Mouse (Mus musculus) heart, adult 18-20 months (tissue): Measurements from ENCODE around the gene Yif1a. TPM values are rescaled to one million over a fixed set of nuclear protein-coding genes. Genes with fewer than 3 reads are reported as not detected.

Experiments
- DNase-seq, 2 experiments: peaks; one replicate each; pipeline ENCODE4 v3.0.0; 2021 to 2022; ENCODE audit warnings: mixed read lengths in 1 of 2
- total RNA-seq, 2 experiments: library from RNA; stranded (reverse); gene quantifications; 2 replicates each; pipeline ENCODE4 v1.2.3; 2021

The Yif1a gene
- total RNA-seq, 2 experiments from 2014 or later: 97.6 to 104 TPM

DNA sequence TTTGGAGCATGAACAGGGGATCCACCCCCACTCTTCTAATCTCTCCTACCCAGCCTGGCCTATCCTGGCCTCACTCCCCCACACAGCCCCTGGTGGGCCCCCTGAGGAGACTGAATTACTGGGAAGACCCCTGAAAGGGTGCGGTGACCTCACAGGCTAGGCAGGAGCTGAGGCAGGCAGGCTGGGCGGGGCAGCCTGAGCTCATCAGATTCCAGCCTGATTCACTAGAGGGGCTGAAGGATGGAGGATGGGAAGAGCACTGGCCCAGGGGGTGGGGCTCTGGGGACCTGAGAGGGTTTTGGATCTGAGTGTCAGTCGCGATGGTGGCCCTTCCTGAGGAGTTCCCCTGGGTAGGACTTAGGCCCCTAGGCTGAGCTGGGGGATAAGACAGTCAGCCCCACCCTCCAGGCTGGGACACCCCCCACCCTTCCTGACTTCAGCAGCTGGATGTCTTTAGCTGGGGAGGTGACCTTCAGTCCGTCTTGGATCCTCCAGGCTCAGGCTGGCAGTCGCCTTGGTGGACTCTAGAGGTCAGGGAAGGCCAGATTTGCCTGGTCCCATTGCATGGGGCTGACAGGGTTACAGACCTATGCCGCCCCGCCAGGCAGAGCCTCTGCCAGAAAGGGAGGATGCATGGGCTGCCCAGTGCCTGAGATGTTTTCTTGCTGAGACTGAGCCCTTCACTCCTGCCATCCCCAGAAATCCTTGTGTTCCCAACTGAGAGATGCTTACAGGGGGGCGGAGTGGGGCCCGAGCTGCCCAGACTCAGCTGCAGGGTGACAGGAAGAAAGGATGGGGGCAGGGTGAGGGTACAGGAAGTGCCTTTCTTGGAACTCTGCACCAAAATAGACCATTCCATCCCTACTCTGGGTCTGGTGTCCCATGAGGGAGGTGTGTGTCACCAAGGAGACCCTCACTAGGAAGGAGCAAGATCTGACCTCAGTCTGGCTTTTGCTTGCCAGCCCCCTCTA lies 29.3 kb upstream of the Yif1a start:
- DNase-seq: peak in 1 of 2 experiments; percentile 37

DNA sequence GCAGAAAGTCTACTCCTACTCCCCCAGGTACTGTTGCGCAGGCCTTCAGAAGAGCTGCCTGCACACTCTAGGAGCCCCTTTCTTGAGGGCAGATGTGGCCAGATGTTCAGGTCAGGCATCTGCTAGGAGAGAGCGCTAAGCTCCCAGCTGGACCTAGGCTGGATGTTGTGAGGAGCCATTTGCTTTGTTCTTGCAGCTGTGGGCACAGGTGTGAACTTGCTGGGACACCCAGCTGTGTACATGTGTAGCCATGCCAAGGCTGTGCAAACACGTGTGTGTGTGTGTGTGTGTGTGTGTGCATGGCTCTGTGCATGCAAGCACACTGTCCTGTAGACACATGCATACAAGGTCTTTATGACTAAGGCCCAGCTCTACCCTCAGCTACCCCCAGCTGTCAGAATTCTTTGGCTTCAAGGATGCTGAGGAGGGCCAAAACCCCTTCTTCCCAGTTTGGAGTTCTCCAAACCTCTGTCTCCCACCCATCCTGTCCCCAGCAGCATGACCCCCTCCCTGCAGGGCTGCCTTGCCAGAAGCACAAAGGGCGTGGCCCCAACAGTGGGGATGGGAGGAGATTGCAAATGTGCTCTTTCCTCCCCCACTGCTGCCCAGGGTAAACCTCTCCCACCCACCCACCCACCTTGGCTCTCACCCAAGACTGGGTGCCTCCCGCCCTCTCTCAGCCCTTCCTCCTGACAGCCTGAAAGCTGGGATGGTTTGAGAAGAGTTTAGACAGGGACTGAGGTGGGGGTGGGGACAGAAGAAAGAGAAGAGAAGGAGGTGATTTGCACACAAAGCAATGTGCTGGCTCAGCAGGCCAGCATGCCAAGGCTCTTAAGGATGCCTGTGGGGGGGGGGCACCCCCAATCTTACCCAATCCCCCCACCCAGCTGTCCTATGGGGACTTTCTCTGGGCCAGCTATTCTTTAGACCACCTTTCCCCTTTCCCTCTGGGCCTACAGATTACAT lies 27.7 kb upstream of the Yif1a start:
- DNase-seq: peak; percentile 61 to 64

GRCm38 (mm10) chr19:5062041-5062440 lies 26.3 kb upstream of the Yif1a start:
- no peak for DNase-seq

DNA sequence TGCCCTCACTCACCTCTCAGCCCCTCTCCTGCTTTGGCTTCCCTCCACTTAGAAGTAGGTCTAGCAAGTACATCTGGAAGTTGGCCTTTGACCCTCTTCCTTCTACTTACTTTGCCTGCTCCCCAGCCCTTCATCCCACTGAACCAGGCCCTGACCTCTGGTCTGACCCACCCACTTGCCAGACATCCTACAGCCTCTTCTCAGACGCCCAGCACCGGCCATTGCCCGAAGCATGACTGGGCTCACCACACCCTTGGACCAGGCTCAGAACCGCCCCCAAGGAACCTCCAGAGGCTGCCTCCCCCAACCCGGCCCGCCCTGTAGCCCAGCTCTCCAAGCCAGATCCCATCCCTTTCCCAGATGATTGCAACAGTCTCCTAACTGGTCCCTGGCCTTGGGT lies 25.9 kb upstream of the Yif1a start:
- DNase-seq: peak; percentile 63 to 69

DNA sequence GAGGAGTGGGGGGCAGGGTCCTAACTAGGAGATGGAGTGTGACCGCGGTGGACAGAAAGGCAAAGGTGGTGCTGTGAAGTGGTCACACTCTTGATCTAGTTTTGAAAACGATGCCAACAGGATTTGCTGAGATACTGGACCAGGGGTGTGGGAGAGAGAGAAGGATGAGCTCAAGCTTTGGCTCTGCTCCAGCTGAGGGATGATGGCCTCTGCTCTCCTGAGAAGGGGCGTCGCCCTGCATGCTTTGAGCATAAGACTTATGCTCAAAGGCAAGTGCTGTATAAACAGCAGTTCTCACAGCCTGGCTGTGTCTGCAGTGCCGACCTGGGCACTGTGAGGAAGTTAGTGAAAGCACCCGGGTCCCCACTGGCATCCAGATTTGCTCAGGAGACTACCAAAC lies 23.2 kb upstream of the Yif1a start:
- peak in 1 of 2 experiments; percentile 51 for DNase-seq

- DNase-seq: no peak
These were observed 21.1 kb upstream of the Yif1a start for GRCm38 (mm10) chr19:5067040-5067799.

DNA sequence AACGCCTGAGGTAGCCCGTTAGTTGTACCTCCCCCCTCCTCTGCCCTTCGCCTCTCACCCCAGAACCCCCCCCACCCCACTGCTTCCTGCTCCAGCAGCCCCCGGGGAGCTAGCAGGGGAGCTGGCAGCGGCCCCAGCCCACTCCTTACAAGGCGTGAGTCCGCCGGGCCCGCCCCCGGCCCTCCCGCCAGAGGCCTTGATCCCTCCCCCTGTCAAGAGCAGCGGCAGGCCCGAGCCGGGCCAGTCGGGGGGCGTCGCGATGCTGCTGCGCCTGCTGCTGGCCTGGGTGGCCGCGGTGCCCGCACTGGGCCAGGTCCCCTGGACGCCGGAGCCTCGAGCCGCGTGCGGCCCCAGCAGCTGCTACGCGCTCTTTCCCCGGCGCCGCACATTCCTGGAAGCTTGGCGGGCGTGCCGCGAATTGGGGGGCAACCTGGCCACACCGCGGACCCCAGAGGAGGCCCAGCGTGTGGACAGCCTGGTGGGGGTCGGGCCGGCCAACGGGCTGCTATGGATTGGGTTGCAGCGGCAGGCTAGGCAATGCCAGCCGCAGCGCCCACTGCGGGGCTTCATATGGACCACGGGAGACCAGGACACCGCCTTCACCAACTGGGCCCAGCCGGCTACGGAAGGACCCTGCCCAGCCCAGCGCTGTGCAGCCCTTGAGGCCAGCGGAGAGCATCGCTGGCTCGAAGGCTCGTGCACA lies 20.3 kb upstream of the Yif1a start, which contains the start of gene Cd248:
TSS of gene Cd248 (plus strand) at position 212 of the 703 bp plus-strand sequence.
- peak; percentile 79 to 86 for DNase-seq

DNA sequence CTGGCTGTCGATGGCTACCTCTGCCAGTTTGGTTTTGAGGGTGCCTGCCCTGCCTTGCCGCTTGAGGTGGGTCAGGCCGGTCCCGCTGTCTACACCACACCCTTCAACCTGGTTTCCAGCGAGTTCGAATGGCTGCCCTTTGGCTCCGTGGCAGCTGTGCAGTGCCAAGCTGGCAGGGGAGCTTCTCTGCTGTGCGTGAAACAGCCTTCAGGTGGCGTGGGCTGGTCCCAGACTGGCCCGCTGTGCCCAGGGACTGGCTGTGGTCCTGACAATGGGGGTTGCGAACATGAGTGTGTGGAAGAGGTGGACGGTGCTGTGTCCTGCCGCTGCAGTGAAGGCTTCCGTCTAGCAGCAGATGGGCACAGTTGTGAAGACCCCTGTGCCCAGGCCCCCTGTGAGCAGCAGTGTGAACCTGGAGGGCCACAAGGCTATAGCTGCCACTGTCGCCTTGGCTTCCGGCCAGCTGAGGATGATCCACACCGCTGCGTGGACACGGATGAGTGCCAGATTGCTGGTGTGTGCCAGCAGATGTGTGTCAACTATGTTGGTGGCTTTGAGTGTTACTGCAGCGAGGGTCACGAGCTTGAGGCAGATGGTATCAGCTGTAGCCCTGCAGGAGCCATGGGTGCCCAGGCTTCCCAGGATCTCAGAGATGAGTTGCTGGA lies 19.6 kb upstream of the Yif1a start:
- DNase-seq: no peak

DNA sequence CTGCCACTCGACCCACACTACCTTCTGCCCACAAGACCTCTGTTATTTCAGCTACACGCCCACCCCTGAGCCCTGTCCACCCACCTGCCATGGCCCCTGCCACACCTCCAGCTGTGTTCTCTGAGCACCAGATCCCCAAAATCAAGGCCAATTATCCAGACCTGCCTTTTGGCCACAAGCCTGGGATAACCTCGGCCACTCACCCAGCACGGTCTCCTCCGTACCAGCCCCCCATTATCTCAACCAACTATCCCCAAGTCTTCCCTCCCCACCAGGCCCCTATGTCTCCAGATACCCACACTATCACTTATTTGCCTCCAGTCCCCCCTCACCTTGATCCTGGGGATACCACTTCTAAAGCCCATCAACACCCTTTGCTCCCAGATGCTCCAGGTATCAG lies 18.9 kb upstream of the Yif1a start:
- no peak for DNase-seq

GRCm38 (mm10) chr19:5069978-5070377 lies 18.4 kb upstream of the Yif1a start:
- DNase-seq: no peak

DNA sequence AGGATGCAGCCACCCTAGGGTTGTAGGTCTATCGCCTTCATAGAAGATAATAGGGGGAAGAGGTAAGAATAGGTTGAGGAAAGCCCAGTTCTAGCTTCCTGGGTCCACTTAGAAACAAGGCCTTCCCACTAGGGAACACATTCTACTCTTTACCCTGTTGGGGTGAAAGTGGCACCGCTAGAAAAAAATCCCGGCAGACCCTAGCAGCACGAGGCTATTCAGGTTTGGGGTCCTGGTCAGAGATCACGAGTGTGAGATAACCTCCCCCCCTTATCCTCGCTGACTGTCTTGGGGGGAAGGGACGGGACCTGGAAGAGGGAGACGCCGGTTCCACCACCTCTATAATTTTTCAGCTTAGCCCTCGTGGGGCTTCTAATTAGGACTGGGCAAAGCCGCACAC lies 17.3 kb upstream of the Yif1a start:
- no peak for DNase-seq

- DNase-seq: peak; percentile 85 to 87
These were observed 16.6 kb upstream of the Yif1a start for GRCm38 (mm10) chr19:5071545-5072369.

DNA sequence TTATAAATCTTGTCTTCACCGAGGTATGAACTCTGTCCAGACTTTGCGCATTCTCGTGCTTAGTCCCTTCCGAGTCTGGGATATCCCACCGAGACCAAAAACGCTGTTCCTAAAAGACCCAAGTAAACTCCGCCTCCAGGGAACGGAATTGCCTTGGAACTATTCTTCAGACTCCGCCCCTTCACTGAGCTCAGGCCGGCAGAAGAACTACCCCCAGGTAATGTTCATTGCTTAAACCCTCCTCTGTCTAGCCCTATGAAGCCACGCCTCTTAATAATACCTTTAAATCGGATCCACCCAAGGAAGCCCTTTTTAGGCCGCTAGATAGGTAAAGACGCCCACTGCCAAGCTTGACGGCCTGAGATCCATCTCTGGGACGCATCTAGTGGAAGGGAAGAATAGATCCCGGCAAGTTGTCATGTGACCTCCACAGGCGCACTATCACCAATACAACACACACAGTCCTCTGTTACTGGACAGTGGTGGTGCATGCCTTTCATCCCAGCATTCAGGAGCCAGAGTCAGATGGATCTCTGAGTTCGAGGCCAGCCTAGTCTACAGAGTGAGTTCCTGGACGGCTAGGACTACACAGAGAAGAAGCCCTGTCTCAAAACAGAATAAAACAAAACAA lies 15.8 kb upstream of the Yif1a start:
- peak in 1 of 2 experiments; percentile 44 for DNase-seq

GRCm38 (mm10) chr19:5073028-5073427 lies 15.3 kb upstream of the Yif1a start:
- DNase-seq: peak in 1 of 2 experiments; percentile 85

GRCm38 (mm10) chr19:5073518-5073917 lies 14.8 kb upstream of the Yif1a start:
- no peak for DNase-seq

DNA sequence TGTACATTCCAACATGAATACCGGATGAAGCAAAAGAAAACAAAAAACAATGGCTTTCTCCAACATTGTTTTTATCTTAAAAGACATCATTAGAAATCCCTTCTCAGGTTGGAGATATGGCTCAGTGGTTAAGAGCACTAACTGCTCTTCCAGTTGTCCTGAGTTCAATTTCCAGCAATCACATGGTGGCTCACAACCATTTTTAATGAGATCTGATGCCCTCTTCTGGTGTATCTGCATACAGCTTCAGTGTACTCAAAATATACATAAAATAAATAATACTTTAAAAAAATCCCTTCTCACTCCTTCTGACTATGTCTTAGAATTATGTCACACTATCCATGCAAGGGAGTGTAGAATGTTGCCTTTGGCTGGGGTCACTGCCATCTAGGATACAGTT lies 9.1 kb upstream of the Yif1a start:
- DNase-seq: no peak

GRCm38 (mm10) chr19:5082005-5082404 lies 6.3 kb upstream of the Yif1a start:
- DNase-seq: no peak

DNA sequence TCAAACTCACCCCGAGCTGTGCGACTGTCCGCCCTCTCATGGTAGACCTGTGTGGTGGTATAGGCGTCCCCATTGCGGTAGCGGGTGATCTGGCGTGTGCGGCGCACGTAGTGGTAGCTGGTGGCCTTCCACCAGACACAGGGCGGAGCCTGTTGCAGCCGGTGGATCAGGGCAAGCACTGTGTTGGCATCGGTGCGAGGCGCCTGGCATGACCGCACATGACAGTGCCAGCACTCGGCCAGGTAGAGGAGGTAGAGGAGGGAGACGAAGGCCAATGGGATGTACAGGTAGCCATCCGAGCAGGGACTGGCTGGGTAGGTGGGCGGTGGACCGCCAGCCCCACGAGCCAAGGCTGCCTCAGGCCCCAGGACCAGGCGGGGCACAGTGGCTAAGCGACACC lies 5.7 kb upstream of the Yif1a start:
- no peak for DNase-seq
